Mouse (Mus musculus) E14TG2a.4 (cell line): Measurements from ENCODE around the gene Arfip1.
"Not testable (repeated sequence)": the region's sequence is repeated elsewhere in the genome, so short reads cannot be mapped to it uniquely, and the experiment has no call there.

Source experiments
- CTCF ChIP-seq: conservative IDR thresholded peaks from 2 replicates; pipeline ENCODE4 v1.5.1; 2014; ENCODE audit warnings: low read length
- NANOG ChIP-seq: IDR thresholded peaks from 2 replicates; pipeline ENCODE4 v1.6.1; 2014; ENCODE audit warnings: borderline replicate concordance, low read length, mixed read lengths

- TF ChIP-seq CTCF, NANOG: not testable (repeated sequence)
Measured at GRCm38 (mm10) chr3:84562911-84563310, 19.5 kb downstream of the Arfip1 start.
